ENCODE assay signal across 8 mouse cellular contexts in genomic region chr7:114253885-114254833, GRCm38 (mm10). TPM values are rescaled to one million over a fixed set of nuclear protein-coding genes. Genes with fewer than 3 reads are reported as not detected.
A peak's percentile ranks its signal among the peaks of the same experiment; 100 is the strongest.
DNase-seq lines count a peak whose midpoint lies in the region; ATAC-seq and TF ChIP-seq lines count a peak whose summit lies in the region.

Gene Copb1, minus strand, starts transcription at chr7:114254711.

- ATAC-seq in hindbrain, postnatal 0 days, result peak; percentile 98

- peak within 1 kb of the TSS; percentile 96 for H3K27ac ChIP-seq in gastrocnemius, adult 2 months
- H3K27ac ChIP-seq in hindbrain, postnatal 0 days, result peak within 1 kb of the TSS; percentile 60

- no peaks in the 10 kb centered on the region for H3K27me3 ChIP-seq in hindbrain, postnatal 0 days (ENCODE audit: insufficient read depth, low read length)
- H3K27me3 ChIP-seq in megakaryocyte, embryonic 14.5 days (replicated peaks), result no peaks in the 10 kb centered on the region

- peak within 1 kb of the TSS; percentile 84 for H3K4me3 ChIP-seq in gastrocnemius, adult 2 months
- H3K4me3 ChIP-seq in hindbrain, postnatal 0 days (ENCODE audit: low read length), result peak within 1 kb of the TSS; percentile 95
- peak within 1 kb of the TSS; percentile 100 for H3K4me3 ChIP-seq in megakaryocyte, embryonic 14.5 days (replicated peaks)

- H3K9ac ChIP-seq in hindbrain, postnatal 0 days (replicated peaks; ENCODE audit: low read length), result peak within 1 kb of the TSS; percentile 95

- TF ChIP-seq CTCF in gastrocnemius, adult 2 months (IDR thresholded peaks at IDR 0.05), result no peak; the same call in 1 of the 2 replicates
- TF ChIP-seq CTCF in hindbrain, postnatal 0 days (IDR thresholded peaks at IDR 0.05; ENCODE audit: low read depth), result no peak

- DNase-seq in WW6 (ENCODE audit: low read depth, low spot score), result peak; percentile 69
- DNase-seq in cerebellum, postnatal 4 days (ENCODE audit: low spot score in 2 of 2), result peak; percentile 74 to 85
- DNase-seq in gastrocnemius, adult 2 months, result peak; percentile 95
- peak; percentile 94 for DNase-seq in hindbrain, postnatal 0 days (ENCODE audit: low spot score)
- peak; percentile 79 to 91 for DNase-seq in left cerebral cortex, adult 8-10 months (ENCODE audit: low spot score in 2 of 2)
- peak; percentile 95 to 96 for DNase-seq in right cerebral cortex, postnatal 10 days (ENCODE audit: low spot score in 2 of 2)
- peak; percentile 90 for DNase-seq in urinary bladder, postnatal 25 days (ENCODE audit: low spot score)

- H3K4me2 ChIP-seq in hindbrain, postnatal 0 days (ENCODE audit: low read depth, low read length), result peak within 1 kb of the TSS; percentile 60

- WGBS in hindbrain, postnatal 0 days, result 2% methylated on average over 75 of the region's 75 CpGs

- no peaks in the 10 kb centered on the region for H3K9me3 ChIP-seq in hindbrain, postnatal 0 days (ENCODE audit: low read length)
- H3K9me3 ChIP-seq in megakaryocyte, embryonic 14.5 days, result no peaks in the 10 kb centered on the region

- H3K4me1 ChIP-seq in hindbrain, postnatal 0 days (ENCODE audit: insufficient read depth, low read length), result no peaks in the 10 kb centered on the region
- H3K4me1 ChIP-seq in megakaryocyte, embryonic 14.5 days, result peaks cover 10% of the 10 kb centered on the region

- intact Hi-C loops in gastrocnemius, adult 2 months (cut with DNase I), result loop anchor here (2.0 kb wide), 1 partner anchor 21 kb away; no protein-coding TSS in a partner anchor

- H3K36me3 ChIP-seq in hindbrain, postnatal 0 days (ENCODE audit: insufficient read depth, low read length), result peaks cover 4% of the 10 kb centered on the region
- peaks cover 38% of the 10 kb centered on the region for H3K36me3 ChIP-seq in megakaryocyte, embryonic 14.5 days (replicated peaks; ENCODE audit: low read length)

RNA-seq across cellular contexts. Expression of gene Copb1, which starts in this region (rescaled TPM):
- 10 to 100 TPM; 22.0 to 26.8 TPM for total RNA-seq in gastrocnemius, adult 2 months (2021)
- total RNA-seq in hindbrain, postnatal 0 days (2014; rRNA removed), result 44.8 and 47.2 TPM in 2 replicates
- 66.3 and 69.9 TPM in 2 replicates for polyA plus RNA-seq in hindbrain, postnatal 0 days (2015; fragmentation: Nextera tagmentation; extraction: Ambion mirVana)
- 10 to 100 TPM; 56.0 to 68.1 (median 60.6) TPM for total RNA-seq in left cerebral cortex, adult 8-10 months (2022)
- 3.3 TPM in 1 of 2 replicates, not detected in the other for polyA plus RNA-seq in megakaryocyte, embryonic 14.5 days (2012; ENCODE audit: insufficient read depth, low replicate concordance)

Comparison
In these comparisons a context has a peak if more than half of its experiments do, and no peak if none do; other contexts are left out.
1. Peak in every context shown above with its lines: DNase-seq, ATAC-seq, H3K4me3 ChIP-seq and H3K27ac ChIP-seq.
2. RNA of gene Copb1 (polyA plus RNA-seq): 66.3 to 69.9 TPM in hindbrain, postnatal 0 days; 3.3 TPM in megakaryocyte, embryonic 14.5 days; every median in the first group is over 10 times any median in the second.